Mouse (Mus musculus) spleen, adult 18-20 months (tissue): ENCODE measurements around the gene Iqgap2.
A peak's percentile ranks its signal among the peaks of the same experiment; 100 is the strongest.

ENCODE experiments used
- DNase-seq, 2 experiments: peaks; one replicate each; pipeline ENCODE4 v3.0.0; 2022; ENCODE audit warnings: mixed read lengths in 2 of 2

Gene Iqgap2

DNA sequence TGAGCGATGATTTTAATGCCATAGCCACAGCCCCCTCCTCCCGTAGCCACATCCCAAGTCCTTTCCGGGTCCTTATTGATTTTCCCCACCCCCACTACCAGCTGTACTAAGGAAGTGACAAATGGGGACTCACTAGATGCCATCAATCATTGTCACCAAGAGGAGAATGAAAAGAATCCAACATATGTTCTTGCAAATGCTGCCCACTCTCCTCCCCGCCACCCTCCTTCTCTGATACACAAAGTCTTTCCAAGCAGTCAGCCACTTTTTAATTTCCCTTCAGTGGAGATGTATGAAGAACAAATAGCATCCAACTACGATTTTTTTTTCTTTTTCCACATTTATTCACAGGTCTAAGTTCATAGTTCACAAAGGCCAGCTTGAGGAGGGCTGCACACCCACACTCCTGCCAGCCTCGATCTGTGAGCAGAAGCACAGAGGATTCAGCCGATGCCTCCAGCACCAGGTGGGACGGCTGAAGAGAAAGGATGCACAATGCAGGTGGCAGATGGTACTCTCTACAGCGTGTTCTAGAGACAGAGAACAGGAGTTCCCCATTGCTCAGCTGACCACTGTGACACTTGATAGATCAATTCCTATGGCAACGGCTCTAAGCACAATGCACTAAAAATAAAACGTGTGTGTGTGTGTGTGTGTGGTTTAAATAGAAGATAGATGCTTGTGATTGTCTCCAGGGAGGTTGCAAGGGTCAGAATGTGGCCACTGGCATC lies 116.6 kb downstream of the Iqgap2 start:
- DNase-seq: no peak

DNA sequence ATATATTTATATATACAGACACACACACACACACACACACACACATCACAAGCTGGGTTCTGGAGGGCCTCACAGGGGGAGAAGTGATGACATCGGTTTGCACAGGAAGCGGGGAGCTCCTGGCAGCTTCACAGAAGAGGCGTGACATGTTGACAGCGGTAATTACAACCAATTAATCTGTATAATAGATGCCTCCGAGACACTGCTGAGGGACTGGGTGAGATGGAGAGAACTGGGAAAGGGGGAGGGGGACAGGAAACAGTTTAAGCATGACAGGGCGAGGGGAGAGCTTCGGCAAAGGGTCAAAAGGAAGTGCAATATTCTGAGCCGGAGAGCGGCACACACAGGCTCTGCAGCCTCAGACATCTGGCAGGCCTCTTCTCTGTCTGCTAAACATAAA lies 126.7 kb downstream of the Iqgap2 start:
- DNase-seq: peak in 1 of 2 experiments; percentile 10

DNA sequence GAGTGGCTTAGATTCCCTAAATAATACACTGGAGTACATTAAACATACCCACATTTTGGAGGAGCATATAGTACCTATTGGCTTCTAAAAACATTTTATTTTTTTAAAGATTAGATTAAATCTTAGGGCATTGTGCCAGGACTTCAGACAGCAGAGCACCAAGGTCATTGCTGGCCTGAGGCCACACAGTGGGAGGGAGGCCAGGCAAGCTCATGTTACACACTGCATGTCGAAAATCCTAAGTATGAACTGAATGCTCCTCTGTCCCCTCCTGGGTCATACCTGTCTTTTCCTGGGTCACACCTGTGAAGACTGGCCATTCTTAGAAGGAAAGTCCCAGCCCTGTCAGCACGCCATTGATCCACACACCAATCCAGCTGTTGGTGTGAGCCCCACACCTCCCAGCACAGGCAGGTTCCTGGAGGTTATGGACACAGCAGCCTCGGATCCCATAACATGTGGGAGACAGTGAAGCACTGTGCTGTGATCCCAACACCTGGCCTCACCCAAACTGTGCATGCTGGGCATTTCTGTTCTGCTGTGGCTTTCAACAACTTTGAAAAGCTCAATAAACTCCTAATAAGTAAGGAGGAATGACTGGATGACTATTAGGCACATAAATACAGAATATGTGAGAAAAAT lies 127.7 kb downstream of the Iqgap2 start:
- DNase-seq: no peak

DNA sequence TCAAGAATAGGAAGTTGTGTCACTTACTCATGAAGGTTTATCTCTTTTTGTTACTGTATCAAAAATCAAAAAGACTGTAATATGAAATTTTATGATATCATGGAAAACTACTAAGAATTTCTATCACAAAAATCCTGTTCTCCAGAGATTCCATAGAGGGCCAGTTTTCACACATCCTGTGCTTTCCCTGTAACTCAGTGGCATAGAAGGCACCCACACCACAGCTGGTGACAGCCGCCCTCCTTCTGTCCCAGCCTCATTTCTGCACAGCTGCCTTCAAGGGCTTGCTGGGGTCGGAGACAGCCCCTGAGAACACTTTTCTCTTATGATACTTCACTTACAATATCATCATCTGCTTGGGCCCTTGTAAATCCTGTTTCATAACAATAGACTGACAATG lies 131.9 kb downstream of the Iqgap2 start:
- DNase-seq: no peak

DNA sequence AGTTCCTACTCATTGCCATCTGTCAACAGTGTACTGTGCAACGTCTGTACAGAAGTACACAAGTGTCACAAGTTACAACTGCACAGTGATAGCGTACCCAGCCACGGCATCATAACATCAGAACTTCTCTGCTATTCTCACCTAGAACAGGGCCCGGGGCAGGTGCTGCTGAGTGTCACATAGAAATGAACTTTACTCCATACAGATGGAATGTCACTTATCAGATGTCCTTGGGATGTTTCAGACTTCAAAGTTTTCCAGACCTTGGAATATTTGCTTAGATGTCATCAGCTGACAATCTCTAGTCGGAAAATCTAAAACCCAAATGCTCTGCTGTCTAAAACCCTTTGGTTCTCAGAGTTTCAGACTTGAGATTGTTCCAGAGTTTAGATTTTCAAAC lies 137.4 kb downstream of the Iqgap2 start:
- no peak for DNase-seq

DNA sequence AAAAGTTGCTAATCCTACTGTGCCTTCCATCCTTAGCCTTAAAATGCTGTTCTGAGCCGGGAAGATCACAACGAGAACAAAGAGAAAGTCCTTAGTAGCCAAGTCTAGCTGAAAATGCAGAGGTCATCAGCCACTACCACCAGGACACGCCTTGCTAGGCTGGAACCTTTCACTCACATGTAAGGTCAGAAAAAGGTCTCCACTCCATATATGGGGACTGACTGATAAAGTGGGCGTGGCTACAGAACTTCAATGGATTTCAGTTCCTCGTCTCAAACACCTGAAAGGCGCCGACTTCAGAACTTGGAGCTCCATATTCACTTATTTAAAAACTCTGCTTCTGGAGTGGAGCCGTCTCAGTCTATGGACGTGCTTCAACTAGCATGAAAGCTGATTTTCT lies 139.3 kb downstream of the Iqgap2 start:
- DNase-seq: no peak

DNA sequence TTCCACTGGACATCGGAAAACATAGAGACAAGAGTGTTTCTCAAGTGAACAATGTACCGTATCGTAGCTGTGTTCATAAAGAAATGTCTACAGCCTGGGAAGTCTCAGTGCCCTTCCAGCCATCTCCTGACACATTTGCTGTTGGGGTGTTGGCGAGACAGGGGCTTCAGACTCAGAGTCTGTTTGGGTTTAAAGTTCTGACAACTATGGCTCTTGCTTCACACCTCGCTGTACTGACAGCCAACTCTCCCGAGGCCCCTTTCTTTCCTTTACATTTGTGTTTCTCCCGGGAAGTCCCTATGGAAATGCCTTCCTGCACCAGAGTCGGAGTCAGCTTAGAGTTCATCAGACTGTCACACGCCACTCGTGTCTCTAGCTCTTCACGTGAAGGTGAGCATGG lies 144.2 kb downstream of the Iqgap2 start:
- no peak for DNase-seq

DNA sequence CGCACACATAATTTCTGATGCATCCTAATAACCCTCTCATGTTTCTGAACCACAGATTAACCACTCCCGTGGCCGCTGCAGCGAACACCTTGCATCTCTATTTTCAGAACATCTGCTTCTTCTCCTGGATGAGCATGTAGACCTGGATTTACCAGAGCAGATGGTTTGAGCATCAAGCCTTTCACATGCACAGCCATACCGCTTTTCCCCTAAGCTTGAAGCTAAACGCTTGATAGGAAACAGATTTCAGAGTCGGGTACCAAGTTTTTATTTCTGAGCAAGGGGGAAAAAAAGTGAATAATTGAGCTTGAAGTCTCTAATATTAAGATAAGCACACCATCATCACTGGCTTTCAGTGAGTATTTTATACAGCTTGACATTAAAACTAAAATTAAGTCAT lies 144.6 kb downstream of the Iqgap2 start:
- no peak for DNase-seq

DNA sequence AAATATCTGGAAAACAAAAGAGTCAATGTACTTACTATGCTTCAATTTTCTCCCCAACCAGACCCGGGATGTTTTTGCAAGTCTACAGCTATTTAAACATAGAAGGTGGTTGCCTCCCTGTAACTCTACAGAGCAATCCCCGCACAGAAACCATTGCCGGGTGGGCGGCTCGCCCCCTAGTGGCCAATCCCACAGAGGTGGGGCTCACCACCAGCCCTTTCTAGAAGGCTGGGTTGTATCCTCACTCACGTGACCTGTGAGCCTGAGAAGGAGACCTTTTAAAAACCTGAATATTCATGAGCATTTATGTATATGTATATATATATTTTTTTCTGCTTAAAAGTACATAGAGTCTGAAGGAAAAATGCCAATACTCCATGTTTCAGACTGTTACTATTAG lies 145.2 kb downstream of the Iqgap2 start:
- peak; percentile 10 to 61 for DNase-seq

DNA sequence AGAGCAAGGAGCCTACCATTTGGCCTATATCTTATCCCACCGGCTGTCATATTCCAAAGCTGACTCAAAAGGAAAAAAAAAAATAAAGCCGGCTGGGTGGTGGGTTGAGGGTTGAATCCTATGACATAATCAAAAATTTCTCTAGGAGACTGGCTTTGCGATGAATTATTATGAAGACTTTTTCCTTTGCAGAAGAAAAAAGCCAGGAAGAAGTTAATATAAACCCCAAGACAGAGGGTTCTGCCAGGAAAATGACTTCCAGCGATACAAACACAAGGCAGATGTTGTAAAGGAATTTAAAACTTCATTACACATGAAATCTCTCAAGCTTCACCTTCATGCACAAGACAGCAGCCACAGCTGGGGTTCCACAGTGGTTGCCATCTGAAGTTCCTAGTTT lies 146.3 kb downstream of the Iqgap2 start:
- no peak for DNase-seq

DNA sequence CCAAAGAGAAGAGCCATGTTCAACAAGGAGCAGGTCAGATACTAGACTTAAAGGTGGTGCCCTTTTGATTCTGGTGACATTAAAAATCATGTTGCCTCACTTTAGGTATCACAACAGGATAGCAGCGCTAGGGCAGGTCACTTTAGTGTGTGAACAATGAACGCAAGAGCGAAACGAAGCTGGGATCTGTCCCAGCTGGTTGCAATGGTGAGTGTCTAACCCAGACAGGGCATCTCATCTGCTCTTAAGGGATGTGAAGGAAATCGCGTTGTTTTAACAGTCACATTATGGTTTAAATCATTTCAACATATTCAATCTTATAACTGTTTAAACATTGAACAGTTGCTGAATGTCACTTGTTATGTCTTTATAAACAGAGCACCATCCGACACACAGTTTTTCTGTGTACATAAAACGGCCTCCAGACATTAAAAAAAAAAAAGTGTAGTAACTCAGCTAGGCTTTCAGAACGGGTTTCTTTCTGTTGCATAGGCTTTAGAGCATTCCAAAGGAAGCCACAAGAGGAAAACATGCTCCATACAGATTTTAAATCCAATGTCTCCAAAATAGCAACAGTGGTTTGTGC lies 148.7 kb downstream of the Iqgap2 start:
- DNase-seq: no peak

DNA sequence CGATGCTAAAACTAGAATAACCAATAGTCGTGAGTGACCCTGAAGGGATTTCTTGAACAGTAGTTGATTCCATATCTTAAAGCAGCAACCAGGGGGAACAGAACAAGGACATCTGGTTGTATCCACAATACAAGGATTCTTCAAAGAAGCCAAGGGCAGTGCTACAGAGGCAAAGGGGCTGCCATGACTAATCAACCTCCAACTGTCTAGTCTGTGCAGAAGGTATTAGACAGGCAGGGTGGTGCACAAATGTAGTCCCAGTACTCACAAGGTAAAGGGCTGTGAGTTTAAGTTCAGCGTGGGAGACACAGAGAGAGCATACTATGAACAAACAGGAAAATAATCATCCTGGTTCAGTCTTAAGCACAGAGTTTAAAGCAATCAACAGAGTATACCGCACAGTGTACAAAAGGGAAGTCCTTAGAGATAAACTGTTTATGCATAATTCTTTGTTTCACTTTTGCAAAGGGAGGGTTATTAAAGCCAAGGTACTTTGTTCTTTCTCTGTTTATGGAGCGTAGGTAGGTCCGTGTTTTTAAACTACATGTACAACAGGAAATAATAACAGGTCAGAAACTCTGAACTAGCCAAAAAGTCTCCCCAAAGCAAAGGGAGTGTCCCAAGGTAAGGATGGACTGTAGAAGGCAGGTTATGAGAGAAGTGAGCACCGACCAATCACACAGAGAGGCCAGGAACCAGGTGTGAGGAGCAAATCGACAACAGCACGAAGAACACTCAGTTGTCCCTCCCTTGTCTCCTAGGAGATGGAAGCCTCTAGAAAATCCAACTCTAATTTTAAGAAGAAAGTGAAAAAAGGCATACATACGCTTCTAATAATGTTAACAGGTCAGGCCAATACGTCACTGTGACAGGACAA lies 149.7 kb downstream of the Iqgap2 start:
- no peak for DNase-seq

DNA sequence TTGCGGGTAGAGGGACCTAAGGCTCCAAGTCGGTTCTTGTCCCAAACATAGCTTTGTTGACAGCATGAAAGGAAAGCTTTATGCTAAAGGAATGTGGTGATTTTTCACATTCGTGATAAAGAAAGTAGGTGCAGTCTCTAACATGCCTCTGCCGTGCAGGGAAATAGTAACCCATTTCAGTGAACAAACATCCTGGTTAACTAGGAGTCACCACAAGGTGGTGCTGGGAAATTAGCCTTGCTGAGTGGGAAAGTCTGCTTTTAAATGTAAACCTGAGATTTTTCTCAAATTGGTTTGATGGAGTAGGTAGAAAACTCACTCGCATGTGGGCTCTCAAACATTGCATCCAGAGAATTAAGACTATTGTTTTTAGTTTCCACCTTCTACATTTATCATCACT lies 152.1 kb downstream of the Iqgap2 start:
- DNase-seq: no peak

DNA sequence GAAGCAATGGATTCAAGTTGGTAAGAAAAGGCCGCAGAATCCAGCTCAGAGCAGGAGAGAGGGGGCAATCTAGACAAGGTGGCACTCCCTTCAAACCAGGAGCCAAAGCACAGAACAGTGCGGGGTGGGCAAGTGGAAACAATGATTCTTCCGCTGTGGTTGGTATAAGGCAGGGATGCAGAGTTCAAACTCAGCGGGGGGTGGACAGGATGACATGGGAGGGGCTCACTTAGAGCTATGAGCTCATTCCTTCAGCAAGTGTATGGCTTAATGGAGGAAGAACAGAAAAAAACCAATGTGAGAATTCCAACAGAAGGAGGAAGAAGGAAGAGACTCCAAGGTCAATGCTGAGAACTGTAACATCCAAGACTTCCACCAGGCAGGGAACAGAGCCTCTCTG lies 161.2 kb downstream of the Iqgap2 start:
- no peak for DNase-seq

DNA sequence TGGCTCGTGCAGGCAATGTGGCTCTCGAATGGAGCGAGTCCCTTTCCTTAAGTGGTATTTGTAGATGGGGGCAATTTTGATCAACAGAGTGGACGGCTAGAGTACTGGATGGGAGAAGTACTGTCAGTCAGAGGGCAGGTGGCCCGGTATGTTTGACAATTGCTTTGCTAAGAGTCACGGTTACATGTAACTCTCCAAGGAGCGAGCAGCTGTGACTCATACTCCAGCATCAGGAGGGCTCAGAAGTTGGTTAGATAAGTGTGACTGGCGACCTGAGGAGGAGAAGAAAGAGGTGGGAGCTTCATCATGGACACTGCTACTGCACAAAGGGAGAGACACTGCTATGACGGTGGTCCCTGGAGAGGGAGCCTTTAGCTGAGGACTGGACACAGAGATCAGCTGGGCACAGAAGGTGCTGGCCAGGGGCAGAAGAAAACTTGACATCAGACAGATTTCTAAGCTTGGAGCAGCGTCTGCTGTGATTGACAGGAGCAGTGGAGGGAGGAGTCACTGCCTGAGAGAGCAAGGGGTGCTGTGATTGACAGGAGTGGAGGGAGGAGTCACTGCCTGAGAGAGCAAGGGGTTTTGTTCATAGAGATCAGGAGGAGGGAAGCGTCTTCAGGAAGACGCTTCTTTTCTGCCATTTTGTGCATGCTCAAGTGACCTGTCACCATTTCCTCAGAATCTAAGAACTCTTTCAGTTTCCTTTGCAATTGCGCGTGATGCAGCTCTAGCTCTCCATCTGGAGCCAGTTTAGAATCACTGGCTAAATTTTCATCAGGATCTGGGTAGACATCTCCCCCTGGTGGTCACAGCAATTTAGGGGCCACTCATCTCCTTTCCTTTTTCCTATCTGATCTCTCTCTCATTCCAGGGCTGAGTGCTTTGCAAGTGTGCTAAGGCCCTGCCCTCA lies 172.1 kb downstream of the Iqgap2 start:
- DNase-seq: peak; percentile 11 to 57

DNA sequence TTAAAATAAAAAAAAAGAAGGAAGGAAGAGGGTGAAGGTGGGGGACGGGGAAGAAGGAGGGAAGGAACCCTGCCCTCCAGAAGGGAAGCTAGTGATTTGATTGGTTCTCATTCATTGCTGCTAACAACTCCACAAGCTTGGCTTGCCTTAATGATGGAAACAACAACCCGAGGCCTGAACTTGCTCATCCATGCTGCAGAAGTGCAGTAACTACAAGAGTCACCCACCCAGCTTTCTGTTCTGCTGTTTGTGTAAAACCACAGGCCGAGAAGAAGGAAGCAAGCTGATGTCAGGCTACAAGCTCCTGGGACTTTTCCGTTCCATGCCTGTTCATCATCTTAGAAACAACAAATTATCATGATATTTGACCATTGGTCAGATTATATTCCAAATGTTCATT lies 176.4 kb downstream of the Iqgap2 start:
- DNase-seq: no peak

DNA sequence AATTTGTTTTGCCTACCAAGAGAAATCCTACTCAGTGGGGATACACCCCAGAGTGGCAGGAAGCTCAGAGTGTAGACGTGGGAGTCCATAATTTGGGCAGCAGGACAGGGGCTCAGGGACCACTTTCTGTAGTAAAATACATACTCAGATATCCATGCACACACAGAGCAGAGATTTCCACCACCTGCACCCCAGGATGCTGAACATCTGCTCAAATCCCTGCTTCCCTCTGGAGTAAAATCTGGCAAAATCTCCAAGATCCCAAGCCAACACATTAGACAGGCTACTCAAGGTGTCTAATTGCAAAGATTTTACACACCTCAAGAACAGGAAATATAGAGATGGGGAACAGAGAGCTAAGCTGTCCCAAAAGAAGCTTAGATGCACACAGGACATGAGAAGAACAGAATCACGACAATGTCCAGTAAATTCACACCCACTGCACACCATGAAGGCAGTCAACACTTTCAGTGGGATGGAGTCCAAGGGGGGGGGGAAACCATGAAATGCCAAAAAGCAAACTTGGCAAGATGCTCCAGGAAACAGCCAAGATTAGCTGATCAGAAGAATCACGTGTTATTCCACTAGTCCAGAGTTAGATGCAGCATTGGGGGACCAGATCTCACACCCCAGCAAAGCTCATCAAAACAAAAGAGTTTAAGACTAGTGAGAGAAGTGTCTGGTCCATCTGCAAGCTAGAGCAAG lies 177.3 kb downstream of the Iqgap2 start:
- no peak for DNase-seq

DNA sequence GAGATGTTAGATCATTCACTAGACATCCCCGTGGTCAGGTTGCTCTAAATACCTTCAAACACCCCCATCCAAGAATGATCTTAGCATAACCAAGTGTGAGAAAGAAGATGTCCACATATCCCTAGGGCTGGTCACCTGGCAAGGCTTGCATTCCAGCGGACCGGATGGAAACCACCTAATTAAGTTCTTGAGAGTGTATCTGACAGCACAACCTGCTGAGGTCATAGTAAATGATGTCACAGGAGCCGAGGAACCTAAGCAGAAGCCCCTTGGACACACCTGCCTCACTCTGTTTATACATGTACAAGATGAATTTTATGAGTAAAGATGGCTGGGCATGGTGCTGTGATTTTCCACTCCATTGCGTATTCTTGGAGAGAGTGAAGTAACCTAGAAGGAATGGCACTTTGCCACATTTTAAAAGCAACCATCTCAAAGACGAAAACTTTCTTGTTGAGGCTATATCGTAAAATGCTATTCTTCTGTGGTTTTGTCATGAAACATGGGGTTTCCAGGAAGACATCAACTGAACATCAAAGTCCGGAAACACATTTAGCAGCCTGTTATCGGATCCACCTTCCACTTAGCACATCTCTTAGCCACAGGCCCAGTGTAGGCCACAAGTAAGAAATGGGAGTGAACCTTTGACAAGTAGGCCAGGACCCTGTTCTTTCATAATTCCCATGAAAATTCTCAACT lies 179.0 kb downstream of the Iqgap2 start:
- no peak for DNase-seq

DNA sequence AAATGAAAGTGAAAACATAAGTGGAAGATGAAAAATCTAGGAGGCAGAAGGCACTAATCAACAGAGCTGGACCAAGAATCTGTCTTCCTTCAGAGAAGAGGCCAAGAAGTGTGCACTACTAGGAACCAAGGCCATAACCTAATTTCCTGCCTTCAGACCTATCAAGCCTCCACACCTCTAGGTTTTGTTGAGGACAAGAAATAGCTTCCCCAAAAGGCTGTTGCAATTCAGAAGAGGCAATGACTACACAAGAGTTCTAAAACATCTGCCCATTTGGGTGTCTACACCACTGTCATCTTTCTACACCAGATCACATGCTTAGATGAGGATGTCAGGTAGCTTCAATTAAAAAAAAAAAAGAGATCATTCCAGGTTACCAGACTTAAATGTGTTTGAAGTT lies 179.7 kb downstream of the Iqgap2 start:
- DNase-seq: no peak

DNA sequence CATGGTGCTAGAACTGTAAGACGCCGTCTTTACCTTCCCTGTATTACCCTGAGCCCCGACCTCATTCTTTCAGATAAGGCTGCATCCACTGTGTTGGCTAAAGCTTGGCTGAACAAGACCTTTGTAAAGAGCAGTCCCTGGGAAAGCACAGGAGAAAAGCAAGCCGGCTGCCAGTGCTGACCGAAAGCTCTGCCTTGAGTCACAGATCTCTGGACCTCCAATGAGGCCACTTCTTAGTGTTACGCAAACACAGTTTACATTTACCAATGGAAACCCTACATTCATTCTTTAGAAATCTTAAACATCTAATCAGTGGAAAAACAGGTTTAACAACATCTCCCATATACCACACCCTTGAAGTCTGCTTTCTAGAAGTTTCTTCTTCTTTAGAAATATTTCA lies 186.1 kb downstream of the Iqgap2 start:
- DNase-seq: no peak

DNA sequence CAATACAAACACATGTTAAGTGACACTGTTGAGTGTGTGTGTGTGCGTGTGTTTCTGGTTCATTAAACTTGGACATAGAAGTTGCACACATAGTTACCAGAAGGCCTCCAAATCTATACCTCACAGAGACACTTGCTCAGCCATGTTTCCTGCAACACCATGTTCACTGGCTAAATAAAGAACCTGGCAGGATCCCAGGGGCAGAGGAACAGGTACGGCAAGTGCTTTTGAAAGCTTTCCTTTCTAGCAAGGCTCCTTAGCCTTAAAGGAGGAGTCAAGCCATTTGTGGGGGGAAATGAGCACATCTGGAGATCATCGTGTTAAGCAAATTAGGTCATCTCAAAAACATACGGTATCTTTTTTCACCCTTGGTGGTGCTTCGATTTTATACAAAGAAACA lies 188.3 kb downstream of the Iqgap2 start:
- no peak for DNase-seq
